Comparison of ENCODE assay signal across 27 mouse cellular contexts in the genomic region with DNA sequence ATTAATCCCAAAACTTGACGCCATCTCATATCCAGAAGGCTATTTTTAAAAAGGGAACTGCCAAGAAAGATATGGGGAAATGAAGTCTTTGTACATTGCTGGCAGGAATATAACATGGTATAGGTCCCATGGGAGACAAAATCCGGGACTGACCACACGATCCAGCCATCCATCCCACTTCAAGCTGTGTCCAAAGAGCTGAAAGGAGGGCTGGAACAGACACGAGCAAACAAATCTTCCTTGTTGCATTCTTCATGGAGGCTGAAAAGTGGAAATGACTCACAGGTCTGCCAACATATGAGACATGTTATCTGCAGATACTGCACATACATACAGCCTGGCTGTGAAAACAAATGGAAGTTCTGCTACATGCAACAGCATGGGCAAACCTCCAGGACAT.
A peak's percentile ranks its signal among the peaks of the same experiment; 100 is the strongest.
DNase-seq lines count a peak whose midpoint lies in the region; ATAC-seq lines count a peak whose summit lies in the region.
"Had no signal": no experiment of that assay in that cellular context is flagged by ENCODE, and none has a peak within 500 bp of the region (broad histone marks: within the 10 kb centered on the region; RNA-seq: fewer than 3 reads in every experiment).

No protein-coding gene starts in this region.

- H3K27me3 ChIP-seq in heart, embryonic 16.5 days (ENCODE audit: control insufficient read depth, insufficient read depth, low read length): no peaks in the 10 kb centered on the region
- H3K27me3 ChIP-seq: CH12.LX; embryonic facial prominence, embryonic 12.5 days; embryonic facial prominence, embryonic 15.5 days; forebrain, embryonic 12.5 days; forebrain, embryonic 15.5 days; hindbrain, embryonic 12.5 days; hindbrain, embryonic 15.5 days; Patski had no signal

- H3K36me3 ChIP-seq in heart, embryonic 16.5 days (ENCODE audit: control insufficient read depth, insufficient read depth): peaks cover 12% of the 10 kb centered on the region
- H3K36me3 ChIP-seq: forebrain, embryonic 12.5 days; forebrain, embryonic 15.5 days; G1E; hindbrain, embryonic 12.5 days; hindbrain, embryonic 15.5 days had no signal

- DNase-seq in heart, adult 18-20 months: no peak
- DNase-seq in 3T3-L1 (ENCODE audit: low read depth, low spot score) (peak; percentile 52), 416B (ENCODE audit: low read depth) (peak; percentile 54), NIH3T3 (ENCODE audit: low read depth) (peak; percentile 63)
- no peak for DNase-seq in adrenal gland, postnatal 4 days (ENCODE audit: low spot score in 2 of 2)
- DNase-seq: adrenal gland, postnatal 10 days; adrenal gland, postnatal 36 days; B cell, adult 2 months; cerebellum, adult 11 months; cerebellum, adult 2 months; cerebellum, adult 9-11 months; cerebellum, postnatal 25 days; gastrocnemius, postnatal 25 days; heart, postnatal 14 days; kidney, adult 2 months had no signal

- H3K4me1 ChIP-seq in heart, embryonic 16.5 days (ENCODE audit: control insufficient read depth, insufficient read depth, low read length): 0 out of 2 replicates have a peak, but pooled peaks cover 2% of the 10 kb centered on the region
- H3K4me1 ChIP-seq: embryonic facial prominence, embryonic 12.5 days; embryonic facial prominence, embryonic 15.5 days; forebrain, embryonic 12.5 days; forebrain, embryonic 15.5 days; hindbrain, embryonic 12.5 days; hindbrain, embryonic 15.5 days had no signal

- H3K9me3 ChIP-seq in heart, embryonic 16.5 days (replicated peaks; ENCODE audit: control insufficient read depth, low read length): 0 out of 2 replicates have a peak, but pooled peaks cover 2% of the 10 kb centered on the region
- H3K9me3 ChIP-seq: embryonic facial prominence, embryonic 12.5 days; embryonic facial prominence, embryonic 15.5 days; forebrain, embryonic 12.5 days; forebrain, embryonic 15.5 days; G1E; hindbrain, embryonic 12.5 days; hindbrain, embryonic 15.5 days had no signal

- 45% methylated on average over 4 of the region's 4 CpGs for WGBS in heart, embryonic 16.5 days

- ATAC-seq in heart, embryonic 16.5 days (replicated peaks; ENCODE audit: extremely low read depth, insufficient read depth, low FRiP score): 0 out of 2 replicates have a peak, but pooled peaks have one; percentile 26
- ATAC-seq: forebrain, embryonic 15.5 days; intestine, postnatal 0 days; Patski had no signal

- H3K27ac ChIP-seq in heart, embryonic 16.5 days (ENCODE audit: low read length): no peak overlapping the region
- H3K27ac ChIP-seq: embryonic facial prominence, embryonic 12.5 days; embryonic facial prominence, embryonic 15.5 days; forebrain, embryonic 12.5 days; forebrain, embryonic 15.5 days; hindbrain, embryonic 12.5 days; hindbrain, embryonic 15.5 days had no signal

- no peak overlapping the region for H3K4me2 ChIP-seq in heart, embryonic 16.5 days (ENCODE audit: low read depth, low read length)
- H3K4me2 ChIP-seq: embryonic facial prominence, embryonic 12.5 days; embryonic facial prominence, embryonic 15.5 days; forebrain, embryonic 12.5 days; forebrain, embryonic 15.5 days; heart, embryonic 11.5 days; hindbrain, embryonic 12.5 days; hindbrain, embryonic 15.5 days had no signal

- no peak overlapping the region for H3K4me3 ChIP-seq in heart, embryonic 16.5 days (ENCODE audit: low read length)
- H3K4me3 ChIP-seq: embryonic facial prominence, embryonic 12.5 days; embryonic facial prominence, embryonic 15.5 days; forebrain, embryonic 12.5 days; forebrain, embryonic 15.5 days; hindbrain, embryonic 12.5 days; hindbrain, embryonic 15.5 days had no signal

- H3K9ac ChIP-seq in heart, embryonic 16.5 days (ENCODE audit: low read length): no peak overlapping the region
- H3K9ac ChIP-seq: embryonic facial prominence, embryonic 12.5 days; embryonic facial prominence, embryonic 15.5 days; forebrain, embryonic 12.5 days; forebrain, embryonic 15.5 days; hindbrain, embryonic 12.5 days; hindbrain, embryonic 15.5 days had no signal

Comparison
In these comparisons a context has a peak if more than half of its experiments do, and no peak if none do; other contexts are left out.
1. DNase-seq: peak in 3T3-L1 (single experiment), 416B (single experiment) and NIH3T3 (single experiment); none in heart, adult 18-20 months (0 of 2) and adrenal gland, postnatal 4 days (0 of 2).